Mouse (Mus musculus): ENCODE results near the gene Slc16a7. TPM values are rescaled to one million over a fixed set of nuclear protein-coding genes. Genes with fewer than 3 reads are reported as not detected.

Slc16a7 gene
- total RNA-seq, 2 experiments from 2014 or later, result 13.1 to 13.3 TPM

DNA sequence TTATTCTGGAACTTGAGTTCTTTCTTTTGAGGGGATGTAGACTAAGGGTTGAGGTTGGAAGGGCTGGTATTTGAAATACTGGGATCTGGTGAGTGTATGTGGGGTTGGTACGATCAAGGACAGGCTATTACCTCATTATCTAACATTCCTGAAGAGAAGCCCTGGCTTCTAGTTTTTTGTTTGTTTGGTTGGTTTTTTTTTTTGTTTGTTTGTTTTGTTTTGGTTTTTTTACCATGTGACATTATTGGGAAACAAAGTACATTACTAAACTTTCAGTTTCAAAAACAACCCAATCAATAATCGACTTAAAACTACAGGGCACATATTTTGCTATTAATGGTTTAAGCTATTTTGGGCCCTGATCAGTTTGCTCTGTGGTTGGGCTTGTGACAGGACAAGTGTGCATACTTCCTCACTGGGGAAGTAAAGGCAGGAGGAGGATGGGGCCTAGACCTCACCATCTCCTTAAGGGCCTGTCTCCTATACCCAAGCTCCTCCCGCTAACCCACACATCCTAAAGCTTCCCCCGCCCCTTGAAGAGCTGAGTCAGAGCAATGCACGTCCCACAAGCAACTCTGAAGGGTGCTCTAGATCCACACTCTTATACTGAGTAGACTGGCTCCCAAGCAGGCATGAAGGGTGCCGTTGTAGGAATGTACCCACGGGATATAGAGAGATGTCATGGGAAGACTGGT is 64.2 kb downstream of the Slc16a7 start:
- intact Hi-C loops (cut with DNase I), result no loop called here
- DNase-seq (ENCODE audit: low spot score), result no peak

- DNase-seq (ENCODE audit: low spot score), result no peak
- intact Hi-C loops (cut with DNase I), result no loop called here
Observed at GRCm38 (mm10) chr10:125324149-125324834, 65.0 kb downstream of the Slc16a7 start.

DNA sequence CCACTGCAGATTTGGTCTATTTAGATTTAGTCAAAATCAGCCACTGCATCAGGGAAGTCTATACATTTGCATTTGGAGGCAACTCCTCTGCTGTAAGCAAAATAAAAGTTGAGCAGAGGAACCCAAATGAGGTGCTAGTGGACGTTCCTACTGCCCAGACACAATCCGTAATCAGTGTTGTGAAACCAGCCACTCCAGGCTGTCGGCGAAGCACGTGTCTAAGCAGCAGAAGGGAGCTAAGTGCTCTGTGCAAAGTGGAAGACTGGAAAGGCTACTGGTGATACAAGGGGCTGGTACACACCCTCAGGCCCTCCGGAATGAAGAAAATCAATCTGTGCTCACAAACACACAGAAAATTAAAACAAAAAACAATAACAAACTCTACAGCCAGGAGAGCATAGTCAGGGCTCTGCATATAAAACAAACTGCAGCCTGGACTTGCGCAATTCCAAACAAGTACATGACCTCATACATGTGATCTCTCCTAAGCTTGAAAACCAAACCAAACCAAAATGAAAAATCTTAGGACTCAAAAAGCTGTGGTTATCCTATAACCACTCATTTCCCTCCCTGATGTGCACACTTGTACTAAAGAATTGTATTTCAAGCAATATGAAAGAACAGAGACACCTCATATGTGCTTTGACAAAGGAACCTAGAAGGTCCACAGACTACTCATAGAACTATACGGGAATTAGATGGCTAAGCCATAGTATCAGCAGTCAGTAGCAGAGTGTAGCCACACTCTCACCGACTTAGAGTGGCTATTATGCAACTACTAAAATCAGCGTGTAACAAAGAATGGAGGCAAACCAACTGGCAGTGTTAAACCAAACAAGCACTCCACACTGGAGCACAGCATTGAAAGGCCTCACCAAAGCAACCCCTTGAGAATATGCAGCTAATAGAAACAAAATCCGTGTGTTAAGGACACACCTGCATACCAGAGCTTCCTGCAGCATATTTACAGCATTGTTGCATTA is 67.5 kb downstream of the Slc16a7 start:
- DNase-seq (ENCODE audit: low spot score), result no peak
- intact Hi-C loops (cut with DNase I), result no loop called here

GRCm38 (mm10) chr10:125317317-125317716 is 71.9 kb downstream of the Slc16a7 start:
- no peak for DNase-seq (ENCODE audit: low spot score)
- intact Hi-C loops (cut with DNase I), result no loop called here

GRCm38 (mm10) chr10:125310855-125311254 is 78.4 kb downstream of the Slc16a7 start:
- intact Hi-C loops (cut with DNase I), result no loop called here
- no peak for DNase-seq (ENCODE audit: low spot score)

DNA sequence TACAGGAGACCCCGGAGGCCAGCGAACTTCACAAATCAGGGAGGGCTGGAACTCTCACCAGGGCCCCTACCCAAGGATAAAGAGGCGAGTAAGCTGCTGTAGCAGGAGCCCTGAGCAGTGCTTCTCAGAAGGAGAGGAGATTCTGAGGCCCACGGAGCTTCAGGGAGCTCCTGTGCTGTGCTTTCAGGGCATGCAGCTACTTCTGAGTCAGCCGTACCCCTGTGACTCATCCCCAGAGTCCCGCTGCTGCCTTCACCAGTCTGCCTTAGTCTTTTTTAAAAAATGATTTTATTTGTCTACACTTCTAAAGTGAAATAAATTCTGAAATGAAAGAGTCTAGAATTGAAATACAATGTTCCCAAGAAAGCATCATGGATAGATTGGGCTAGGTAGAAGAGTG is 91.2 kb downstream of the Slc16a7 start:
- intact Hi-C loops (cut with DNase I), result no loop called here
- no peak for DNase-seq (ENCODE audit: low spot score)

DNA sequence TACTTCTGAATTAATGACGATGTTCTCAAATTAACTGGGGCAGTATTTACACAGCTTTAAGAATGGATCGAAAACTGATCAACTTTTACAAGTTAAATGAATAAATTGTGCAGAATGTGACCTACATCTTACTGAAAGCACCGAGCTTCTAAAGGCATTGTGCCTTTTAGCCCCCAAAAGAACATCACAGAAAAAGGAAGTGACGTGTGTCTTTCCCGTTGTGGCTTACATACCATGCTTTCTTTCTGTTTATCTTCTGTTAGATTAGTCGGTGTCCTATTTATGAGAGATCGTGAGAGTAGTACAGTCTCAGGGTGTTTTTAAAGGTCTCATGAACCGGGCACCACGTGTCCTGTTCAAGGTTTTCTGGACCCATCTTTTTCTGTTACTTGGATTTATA is 98.9 kb downstream of the Slc16a7 start:
- no peak for DNase-seq (ENCODE audit: low spot score)
- intact Hi-C loops (cut with DNase I), result no loop called here

DNA sequence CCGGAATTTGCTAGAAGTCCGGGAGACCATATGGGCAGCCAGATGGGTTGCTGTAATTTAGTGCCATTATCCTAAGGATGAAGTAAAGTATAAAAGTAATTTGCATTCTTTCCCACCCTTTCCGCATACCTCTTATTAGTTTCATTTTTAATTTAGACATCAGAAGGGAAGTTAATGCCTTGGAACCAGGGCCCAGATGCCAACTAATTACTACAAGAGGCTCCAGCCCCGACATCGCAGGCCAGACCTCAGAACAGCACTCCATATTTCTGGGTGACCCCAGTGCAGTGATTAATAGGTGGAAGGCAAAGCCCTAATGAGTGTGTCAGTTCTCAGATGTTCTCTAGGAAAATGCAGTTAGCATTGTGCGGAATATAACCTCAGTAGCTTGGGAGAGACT is 100.7 kb downstream of the Slc16a7 start:
- DNase-seq (ENCODE audit: low spot score), result no peak
- intact Hi-C loops (cut with DNase I), result no loop called here

GRCm38 (mm10) chr10:125285386-125285785 is 103.9 kb downstream of the Slc16a7 start:
- intact Hi-C loops (cut with DNase I), result no loop called here

GRCm38 (mm10) chr10:125275149-125275848 is 114.0 kb downstream of the Slc16a7 start:
- no peak for DNase-seq (ENCODE audit: low spot score)
- intact Hi-C loops (cut with DNase I), result no loop called here

More at GRCm38 (mm10) chr10:125285386-125285785, 103.9 kb downstream of the Slc16a7 start:
- DNase-seq (ENCODE audit: low spot score), result no peak

DNA sequence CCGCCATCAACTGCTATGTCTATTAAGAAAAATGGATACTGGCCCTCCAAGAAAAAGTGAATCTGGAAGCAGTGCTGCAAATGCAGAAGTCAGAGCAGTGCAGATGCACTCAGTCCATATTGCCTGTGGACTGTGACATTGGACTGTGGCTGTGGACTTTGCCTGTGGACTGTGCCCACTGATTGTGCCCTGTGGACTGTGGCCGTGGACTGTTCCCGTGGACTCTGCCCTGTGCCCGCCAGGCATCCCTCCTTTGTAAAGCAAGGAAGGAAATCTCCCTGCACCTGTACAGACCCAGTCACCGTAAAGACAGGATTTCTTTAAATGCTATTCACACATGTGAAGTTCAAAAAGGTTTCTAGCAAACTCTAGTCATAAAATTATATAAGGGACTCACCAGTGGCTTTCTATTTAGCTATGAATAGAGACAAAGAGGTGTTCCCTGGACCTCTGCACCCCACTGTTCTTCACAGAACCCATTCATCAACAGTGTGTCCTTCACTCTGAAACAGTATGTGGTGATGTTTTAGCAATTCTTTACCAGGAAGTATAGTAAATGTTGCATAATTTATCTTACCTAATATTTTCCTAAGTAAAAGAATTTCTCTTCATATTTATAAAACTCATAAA is 114.6 kb downstream of the Slc16a7 start:
- no peak for DNase-seq (ENCODE audit: low spot score)
- intact Hi-C loops (cut with DNase I), result no loop called here

- intact Hi-C loops (cut with DNase I), result no loop called here
- no peak for DNase-seq (ENCODE audit: low spot score)
Observed at GRCm38 (mm10) chr10:125273759-125274158, 115.5 kb downstream of the Slc16a7 start.

GRCm38 (mm10) chr10:125271448-125271847 is 117.8 kb downstream of the Slc16a7 start:
- intact Hi-C loops (cut with DNase I), result no loop called here
- DNase-seq (ENCODE audit: low spot score), result no peak

DNA sequence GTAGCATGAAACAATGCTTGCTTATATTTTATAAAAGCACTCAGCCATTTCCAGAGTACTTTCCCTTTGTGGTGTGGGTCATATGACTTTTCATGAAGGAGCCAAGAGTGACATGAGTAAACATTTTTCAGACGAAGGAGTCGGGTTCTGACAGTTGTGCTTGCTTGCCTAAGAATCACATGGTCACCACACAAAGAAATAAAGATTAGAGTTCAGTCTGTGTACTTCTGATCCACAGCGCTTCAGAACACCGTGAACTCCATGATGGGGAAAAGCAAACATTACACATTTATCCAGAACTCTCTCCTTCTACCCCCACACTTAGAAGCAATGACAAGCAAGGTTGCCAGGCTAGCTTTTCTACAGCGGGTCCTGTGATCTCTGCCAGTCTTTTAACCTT is 119.0 kb downstream of the Slc16a7 start:
- intact Hi-C loops (cut with DNase I), result no loop called here
- DNase-seq (ENCODE audit: low spot score), result no peak

- DNase-seq (ENCODE audit: low spot score), result no peak
- intact Hi-C loops (cut with DNase I), result loop anchor here (10.0 kb wide), 1 partner anchor 268 kb away; no protein-coding TSS in a partner anchor
Observed at GRCm38 (mm10) chr10:125266322-125266721, 122.9 kb downstream of the Slc16a7 start.

- no peak for DNase-seq (ENCODE audit: low spot score)
- intact Hi-C loops (cut with DNase I), result loop anchor here (2.0 to 10.0 kb wide), 2 partner anchors 233 to 269 kb away; no protein-coding TSS in a partner anchor
Observed at GRCm38 (mm10) chr10:125265901-125266300, 123.4 kb downstream of the Slc16a7 start.

- intact Hi-C loops (cut with DNase I), result loop anchor here (2.0 to 10.0 kb wide), 2 partner anchors 233 to 269 kb away; no protein-coding TSS in a partner anchor
- DNase-seq (ENCODE audit: low spot score), result no peak
Observed at GRCm38 (mm10) chr10:125265467-125265866, 123.8 kb downstream of the Slc16a7 start.

- intact Hi-C loops (cut with DNase I), result loop anchor here (2.0 to 10.0 kb wide), 2 partner anchors 234 to 270 kb away; no protein-coding TSS in a partner anchor
- DNase-seq (ENCODE audit: low spot score), result no peak
Observed at GRCm38 (mm10) chr10:125264938-125265337, 124.3 kb downstream of the Slc16a7 start.

DNA sequence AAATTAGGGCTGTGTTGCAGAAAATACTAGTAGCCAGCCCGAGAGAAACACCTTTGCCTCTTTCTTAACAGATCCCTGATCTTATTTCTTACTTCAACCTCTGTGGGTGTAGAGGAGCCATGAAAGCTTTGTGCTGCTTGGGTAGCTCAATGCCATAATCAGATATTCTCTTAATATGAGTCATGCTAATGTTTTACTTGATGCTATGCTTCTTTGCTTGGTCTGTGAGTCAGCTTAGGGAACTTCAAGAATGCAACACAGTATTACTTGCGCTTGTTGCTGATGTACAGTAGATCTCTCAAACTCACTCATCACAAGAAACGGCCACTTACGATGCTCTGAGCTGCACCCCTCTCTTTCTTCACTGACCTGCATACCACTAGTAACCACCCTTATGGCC is 133.4 kb downstream of the Slc16a7 start:
- intact Hi-C loops (cut with DNase I), result no loop called here
- no peak for DNase-seq (ENCODE audit: low spot score)
